Mouse (Mus musculus) heart, postnatal 0 days (tissue): Measurements from ENCODE around the gene Gtsf1. TPM values are rescaled to one million over a fixed set of nuclear protein-coding genes. Genes with fewer than 3 reads are reported as not detected.
"Not testable (repeated sequence)": the region's sequence is repeated elsewhere in the genome, so short reads cannot be mapped to it uniquely, and the experiment has no call there.

Experiments used
- ATAC-seq: fragments of 200-750 bp; cut with Nextera tagmentation; 2 replicates; pipeline ENCODE4 v1.8.0; 2017; ENCODE audit warnings: low read depth, moderate number of reproducible peaks, moderate library complexity; ENCODE audit not compliant: insufficient read depth
- DNase-seq: peaks from one replicate; pipeline ENCODE4 v3.0.0-alpha.2; 2016; ENCODE audit warnings: low spot score
- H3K27ac ChIP-seq: fragments of 300-500 bp; sonication (generic); 2 replicates; pipeline ENCODE4 v1.5.1; 2014; ENCODE audit warnings: low read depth, mild to moderate bottlenecking
- H3K27me3 ChIP-seq: fragments of 300-500 bp; sonication (generic); 2 replicates; pipeline ENCODE4 v1.6.1; 2014; ENCODE audit warnings: low read length, mixed read lengths; ENCODE audit not compliant: control insufficient read depth, insufficient read depth
- H3K36me3 ChIP-seq: fragments of 300-500 bp; sonication (generic); replicated peaks from 2 replicates; pipeline ENCODE4 v1.6.1; 2014; ENCODE audit warnings: low read length, mixed read lengths; ENCODE audit not compliant: control insufficient read depth, insufficient read depth
- H3K4me1 ChIP-seq: fragments of 300-500 bp; sonication (generic); 2 replicates; pipeline ENCODE4 v1.6.1; 2014; ENCODE audit warnings: antibody characterized with exemption; ENCODE audit not compliant: control insufficient read depth, insufficient read depth
- H3K4me2 ChIP-seq: fragments of 300-500 bp; sonication (generic); 2 replicates; pipeline ENCODE4 v1.6.1; 2014; ENCODE audit warnings: low read depth, mild to moderate bottlenecking, low read length, moderate library complexity
- H3K4me3 ChIP-seq: fragments of 300-500 bp; sonication (generic); 2 replicates; pipeline ENCODE4 v1.5.1; 2014; ENCODE audit warnings: low read depth, low read length
- H3K9ac ChIP-seq: fragments of 300-500 bp; sonication (generic); replicated peaks from 2 replicates; pipeline ENCODE4 v1.6.1; 2014; ENCODE audit warnings: low read depth, low read length, mixed read lengths
- H3K9me3 ChIP-seq: fragments of 300-500 bp; sonication (generic); replicated peaks from 2 replicates; pipeline ENCODE4 v1.6.1; 2016; ENCODE audit warnings: low read length; ENCODE audit not compliant: control insufficient read depth
- CTCF ChIP-seq: IDR thresholded peaks from 2 replicates; pipeline ENCODE4 v1.5.1; 2016; ENCODE audit warnings: antibody characterized with exemption, control low read depth, low read depth
- EP300 ChIP-seq: IDR thresholded peaks from 2 replicates; pipeline ENCODE4 v1.6.1; 2016; ENCODE audit warnings: antibody characterized with exemption, low read depth
- WGBS: fragments of 180-500 bp; shearing (Covaris S2); extraction: QIAGEN DNeasy Blood & Tissue Kit; methylation state at CpG from one replicate; pipeline ENCODE4 v1.1.7; 2014; 5-methylcytosine and 5-hydroxymethylcytosine counted together
- polyA plus RNA-seq: library from polyadenylated mRNA; unstranded; fragments of >200 nt; fragmentation: Nextera tagmentation; extraction: Ambion mirVana; gene quantifications from 2 replicates; pipeline ENCODE4 v1.2.1, GENCODE M21; 2015
- total RNA-seq: library from RNA; depleted of rRNA; stranded (reverse); fragments of >200 nt; gene quantifications from 2 replicates; pipeline ENCODE4 v1.2.3, GENCODE M21; 2014; ENCODE audit warnings: low replicate concordance

The Gtsf1 gene
- total and polyA plus RNA-seq, 2 experiments from 2014 or later = 13.7 TPM; not detected in 1

- TF ChIP-seq CTCF (no peak), EP300 (no peak)
- ATAC-seq = no peak
- no peaks in the 10 kb centered on the region for H3K9me3 ChIP-seq
- DNase-seq = no peak
- H3K4me3 ChIP-seq = no peak overlapping the region
- no peak overlapping the region for H3K27ac ChIP-seq
- no peak overlapping the region for H3K9ac ChIP-seq
- no peaks in the 10 kb centered on the region for H3K4me1 ChIP-seq
- H3K4me2 ChIP-seq = no peak overlapping the region
- H3K36me3 ChIP-seq = no peaks in the 10 kb centered on the region
- WGBS = 42% methylated on average over 2 of the region's 2 CpGs
- no peaks in the 10 kb centered on the region for H3K27me3 ChIP-seq
Observed at GRCm38 (mm10) chr15:103427017-103427416, 3.3 kb downstream of the Gtsf1 start.

- not testable (repeated sequence) for H3K9me3 ChIP-seq, DNase-seq, H3K4me2 ChIP-seq, H3K27ac ChIP-seq, H3K4me1 ChIP-seq, H3K27me3 ChIP-seq, H3K36me3 ChIP-seq, ATAC-seq, H3K9ac ChIP-seq, H3K4me3 ChIP-seq
- WGBS = 82% methylated on average over 2 of the region's 3 CpGs
Observed at GRCm38 (mm10) chr15:103405586-103405985, 24.7 kb downstream of the Gtsf1 start.

GRCm38 (mm10) chr15:103401361-103401760, 28.9 kb downstream of the Gtsf1 start:
- DNase-seq (no peak), ATAC-seq (no peak)
- no peaks in the 10 kb centered on the region for H3K36me3 ChIP-seq
- no peak overlapping the region for H3K4me2 ChIP-seq
- H3K27me3 ChIP-seq = no peaks in the 10 kb centered on the region
- no peak overlapping the region for H3K4me3 ChIP-seq
- H3K9ac ChIP-seq = no peak overlapping the region
- no peak overlapping the region for H3K27ac ChIP-seq
- H3K9me3 ChIP-seq = no peaks in the 10 kb centered on the region
- H3K4me1 ChIP-seq = no peaks in the 10 kb centered on the region
- TF ChIP-seq EP300 = no peak
- no peak for TF ChIP-seq CTCF
- 92% methylated on average over 5 of the region's 5 CpGs for WGBS

GRCm38 (mm10) chr15:103393577-103393976, 36.7 kb downstream of the Gtsf1 start:
- ATAC-seq = peak; percentile 24; the same call in 1 of the 2 replicates
- Histone ChIP-seq H3K9me3 (no peaks in the 10 kb centered on the region), H3K4me1 (no peaks in the 10 kb centered on the region; the same call in 1 of the 2 replicates), H3K4me3 (no peak overlapping the region), H3K27ac (no peak overlapping the region), H3K27me3 (no peaks in the 10 kb centered on the region), H3K36me3 (no peaks in the 10 kb centered on the region), H3K4me2 (no peak overlapping the region), H3K9ac (no peak overlapping the region)
- TF ChIP-seq EP300 (no peak), CTCF (no peak)
- DNase-seq = no peak

GRCm38 (mm10) chr15:103388556-103389145, 41.6 kb downstream of the Gtsf1 start:
- Histone ChIP-seq H3K4me1 (peaks cover 14% of the 10 kb centered on the region), H3K27ac (no peak overlapping the region), H3K9me3 (no peaks in the 10 kb centered on the region), H3K4me3 (no peak overlapping the region), H3K9ac (no peak overlapping the region), H3K36me3 (no peaks in the 10 kb centered on the region), H3K4me2 (no peak overlapping the region), H3K27me3 (no peaks in the 10 kb centered on the region)
- DNase-seq (peak; percentile 82), ATAC-seq (peak; percentile 78)
- peak; percentile 90 for TF ChIP-seq CTCF
- TF ChIP-seq EP300 = no peak
- WGBS = 35% methylated on average over 4 of the region's 4 CpGs

GRCm38 (mm10) chr15:103383771-103384488, 46.3 kb downstream of the Gtsf1 start:
- peak overlapping the region; percentile 82 for H3K27ac ChIP-seq
- 63% methylated on average over 7 of the region's 7 CpGs for WGBS
- no peak overlapping the region for H3K9ac ChIP-seq
- DNase-seq = no peak
- H3K4me1 ChIP-seq = peaks cover 33% of the 10 kb centered on the region
- peak overlapping the region; percentile 20 for H3K4me3 ChIP-seq
- no peaks in the 10 kb centered on the region for H3K36me3 ChIP-seq
- H3K4me2 ChIP-seq = peak overlapping the region; percentile 13
- TF ChIP-seq EP300 (0 out of 2 replicates have a peak, but pooled peaks have one; percentile 51), CTCF (no peak)
- no peaks in the 10 kb centered on the region for H3K27me3 ChIP-seq
- no peaks in the 10 kb centered on the region for H3K9me3 ChIP-seq
- peak; percentile 45 for ATAC-seq
